Mouse (Mus musculus) urinary bladder, postnatal 4 days (tissue): ENCODE data around the gene Raly.
"Not testable (repeated sequence)": the region's sequence is repeated elsewhere in the genome, so short reads cannot be mapped to it uniquely, and the experiment has no call there.

ENCODE experiments used
- DNase-seq, 2 experiments: peaks; one replicate each; pipeline ENCODE4 v3.0.0; 2021 to 2022; ENCODE audit warnings: low spot score in 2 of 2

Gene Raly

GRCm38 (mm10) chr2:154836537-154836936, 45.6 kb downstream of the Raly start:
- DNase-seq = no peak

GRCm38 (mm10) chr2:154848086-154848485, 57.2 kb downstream of the Raly start:
- DNase-seq = no peak

GRCm38 (mm10) chr2:154855383-154855782, 64.5 kb downstream of the Raly start:
- DNase-seq = no peak

- no peak for DNase-seq
These were observed 72.8 kb downstream of the Raly start for GRCm38 (mm10) chr2:154863672-154864071.

GRCm38 (mm10) chr2:154865696-154866095, 74.8 kb downstream of the Raly start:
- DNase-seq = no peak

- DNase-seq = no peak
These were observed 77.2 kb downstream of the Raly start for GRCm38 (mm10) chr2:154868106-154868505.

- no peak for DNase-seq
These were observed 79.2 kb downstream of the Raly start for GRCm38 (mm10) chr2:154869954-154870641.

GRCm38 (mm10) chr2:154876621-154877020, 85.7 kb downstream of the Raly start:
- DNase-seq = no peak

- no peak for DNase-seq
These were observed 100.7 kb downstream of the Raly start for GRCm38 (mm10) chr2:154891585-154891984.

GRCm38 (mm10) chr2:154892201-154893044, 101.5 kb downstream of the Raly start, which contains the start of gene Eif2s2:
Eif2s2 (minus strand) TSS chr2:154892935.
- DNase-seq = peak; percentile 94 to 95

GRCm38 (mm10) chr2:154893045-154893385, 102.1 kb downstream of the Raly start:
- no peak for DNase-seq

GRCm38 (mm10) chr2:154893548-154893947, 102.7 kb downstream of the Raly start:
- DNase-seq = no peak

- not testable (repeated sequence) for DNase-seq
These were observed 108.1 kb downstream of the Raly start for GRCm38 (mm10) chr2:154899004-154899403.

- DNase-seq = not testable (repeated sequence)
These were observed 108.5 kb downstream of the Raly start for GRCm38 (mm10) chr2:154899412-154899811.

- DNase-seq = no peak
These were observed 111.2 kb downstream of the Raly start for GRCm38 (mm10) chr2:154902111-154902510.

GRCm38 (mm10) chr2:154905796-154906195, 114.9 kb downstream of the Raly start:
- DNase-seq = no peak

- DNase-seq = not testable (repeated sequence)
These were observed 117.3 kb downstream of the Raly start for GRCm38 (mm10) chr2:154908223-154908622.

GRCm38 (mm10) chr2:154909789-154910188, 118.9 kb downstream of the Raly start:
- DNase-seq = no peak

- no peak for DNase-seq
These were observed 125.1 kb downstream of the Raly start for GRCm38 (mm10) chr2:154915922-154916541.

- no peak for DNase-seq
These were observed 125.7 kb downstream of the Raly start for GRCm38 (mm10) chr2:154916547-154916946.
